Mouse (Mus musculus) C2C12 (cell line): ENCODE measurements at regions not wholly inside any gene's neighbourhood (a gene's known extent, or its start where the extent isn't known, plus 50 kb on each side); places are given as distances from the start of the nearest gene placed in this dataset.

Source experiments
- CTCF ChIP-seq: IDR thresholded peaks from one replicate; pipeline ENCODE4 v1.5.1; 2011; ENCODE audit not compliant: control insufficient read depth, insufficient read depth, insufficient read length
- MAX ChIP-seq: IDR thresholded peaks from one replicate; pipeline ENCODE4 v1.6.1; 2011; ENCODE audit warnings: mild to moderate bottlenecking, control low read depth
- MYOD1 ChIP-seq: IDR thresholded peaks from one replicate; pipeline ENCODE4 v1.6.1; 2011; ENCODE audit warnings: low read depth; ENCODE audit not compliant: control insufficient read depth, insufficient read length
- MYOG ChIP-seq: IDR thresholded peaks from one replicate; pipeline ENCODE4 v1.6.1; 2011; ENCODE audit not compliant: control insufficient read depth, insufficient read length; ENCODE audit errors: extremely low read depth

GRCm38 (mm10) chr10:109405116-109405685, 394.4 kb upstream of the Syt1 start:
- TF ChIP-seq CTCF (no peak), MYOG (no peak), MAX (no peak), MYOD1 (no peak)
